Mouse (Mus musculus) macrophage (primary cell): ENCODE results near the gene Ube2o. TPM values are rescaled to one million over a fixed set of nuclear protein-coding genes. Genes with fewer than 3 reads are reported as not detected.
"Not testable (repeated sequence)": the region's sequence is repeated elsewhere in the genome, so short reads cannot be mapped to it uniquely, and the experiment has no call there.

Experiments
- H3K27ac ChIP-seq: fragments of 350-480 bp; formaldehyde crosslinking; 2 replicates; pipeline ENCODE4 v1.9.0; 2021
- H3K36me3 ChIP-seq: fragments of 350-480 bp; formaldehyde crosslinking; 2 replicates; pipeline ENCODE4 v1.9.0; 2021; ENCODE audit errors: inconsistent target
- H3K4me3 ChIP-seq: fragments of 350-480 bp; formaldehyde crosslinking; 2 replicates; pipeline ENCODE4 v1.9.0; 2021; ENCODE audit errors: inconsistent target
- H3K79me2 ChIP-seq: fragments of 350-480 bp; formaldehyde crosslinking; 2 replicates; pipeline ENCODE4 v1.9.0; 2021; ENCODE audit errors: inconsistent target
- WGBS: methylation state at CpG from one replicate; pipeline ENCODE4 v1.1.7; 2026; ENCODE audit warnings: inconsistent platforms; ENCODE audit not compliant: missing documents; 5-methylcytosine and 5-hydroxymethylcytosine counted together
- polyA plus RNA-seq: library from polyadenylated mRNA; stranded (reverse); fragments of 250-400 nt; gene quantifications from 3 replicates; pipeline ENCODE4 v1.2.4, GENCODE M21; 2018; ENCODE audit warnings: inconsistent platforms

Ube2o gene
- polyA plus RNA-seq, 1 experiment from 2014 or later = 5.4 TPM

- no peak overlapping the region for H3K4me3 ChIP-seq
- no peaks in the 10 kb centered on the region for H3K36me3 ChIP-seq
- WGBS = 89% methylated on average over 2 of the region's 2 CpGs
- no peaks in the 10 kb centered on the region for H3K79me2 ChIP-seq
- no peak overlapping the region for H3K27ac ChIP-seq
These were observed 72.6 kb downstream of the Ube2o start for GRCm38 (mm10) chr11:116508689-116509088.

GRCm38 (mm10) chr11:116506151-116506875, 74.9 kb downstream of the Ube2o start:
- H3K36me3 ChIP-seq = no peaks in the 10 kb centered on the region
- H3K79me2 ChIP-seq = no peaks in the 10 kb centered on the region
- 84% methylated on average over 17 of the region's 17 CpGs for WGBS
- no peak overlapping the region for H3K27ac ChIP-seq
- no peak overlapping the region for H3K4me3 ChIP-seq

DNA sequence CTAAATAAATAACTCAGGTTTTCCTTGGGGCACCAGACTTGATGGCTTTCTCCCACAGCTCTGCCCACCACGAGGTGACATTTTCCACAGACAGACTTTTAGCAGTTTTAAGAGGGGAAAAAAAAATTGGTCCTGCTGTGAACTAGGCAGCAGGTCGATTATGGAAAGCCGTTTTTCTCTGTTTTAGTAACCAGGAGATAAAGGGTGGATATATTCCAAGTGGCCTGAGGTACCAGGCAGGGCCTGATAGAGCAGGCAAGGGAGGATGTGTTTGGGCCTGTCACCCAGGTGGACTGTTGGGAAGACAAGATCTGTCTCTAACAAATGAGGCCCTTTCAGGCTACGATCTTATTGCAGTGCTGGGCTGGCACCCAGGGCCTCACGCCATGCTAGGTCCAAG, 75.7 kb downstream of the Ube2o start:
- H3K79me2 ChIP-seq = no peaks in the 10 kb centered on the region
- whole genome bisulfite sequencing = 80% methylated on average over 5 of the region's 5 CpGs
- no peak overlapping the region for H3K4me3 ChIP-seq
- no peaks in the 10 kb centered on the region for H3K36me3 ChIP-seq
- no peak overlapping the region for H3K27ac ChIP-seq

GRCm38 (mm10) chr11:116504516-116504915, 76.7 kb downstream of the Ube2o start:
- H3K27ac ChIP-seq = no peak overlapping the region
- H3K4me3 ChIP-seq = no peak overlapping the region
- 91% methylated on average over 9 of the region's 17 CpGs for WGBS
- H3K36me3 ChIP-seq = no peaks in the 10 kb centered on the region
- no peaks in the 10 kb centered on the region for H3K79me2 ChIP-seq

DNA sequence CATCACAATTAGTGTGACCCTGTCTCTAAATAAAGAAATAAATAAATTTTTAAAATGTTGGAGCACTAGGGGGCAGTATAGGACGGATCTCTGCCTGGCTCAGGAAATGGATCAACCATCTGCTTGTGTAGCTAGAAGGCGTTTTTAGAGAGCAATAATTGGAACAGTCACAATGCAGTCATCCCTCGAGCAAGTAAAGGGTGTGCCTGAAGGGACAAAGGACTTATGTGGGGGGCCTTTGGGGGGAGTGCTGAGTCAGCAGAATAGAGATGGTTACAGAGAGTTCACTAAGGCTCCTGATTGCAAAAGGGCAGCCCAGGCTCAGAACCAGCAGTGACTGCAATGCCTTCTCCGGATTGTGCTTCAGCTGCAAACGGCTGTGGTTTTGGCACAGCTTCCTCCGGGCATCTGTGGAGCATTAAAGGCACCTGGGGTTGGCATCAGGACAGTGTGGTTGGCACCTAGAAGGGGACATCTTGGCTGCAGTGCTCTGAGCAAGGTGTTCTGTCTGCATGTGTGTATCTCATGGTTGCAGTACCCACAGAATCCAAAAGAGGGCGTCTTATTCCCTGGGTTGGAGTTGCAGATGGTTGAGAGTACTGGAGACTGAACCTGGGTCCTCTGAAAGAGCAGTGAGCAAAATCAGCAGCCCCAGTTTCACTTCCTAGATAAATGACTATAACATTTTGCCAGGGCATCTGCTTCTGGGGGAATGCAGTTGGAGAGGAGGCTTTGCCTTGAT, 80.1 kb downstream of the Ube2o start:
- Histone ChIP-seq H3K36me3 (no peaks in the 10 kb centered on the region), H3K79me2 (no peaks in the 10 kb centered on the region), H3K27ac (no peak overlapping the region), H3K4me3 (no peak overlapping the region)
- 18% methylated on average over 7 of the region's 7 CpGs for WGBS

DNA sequence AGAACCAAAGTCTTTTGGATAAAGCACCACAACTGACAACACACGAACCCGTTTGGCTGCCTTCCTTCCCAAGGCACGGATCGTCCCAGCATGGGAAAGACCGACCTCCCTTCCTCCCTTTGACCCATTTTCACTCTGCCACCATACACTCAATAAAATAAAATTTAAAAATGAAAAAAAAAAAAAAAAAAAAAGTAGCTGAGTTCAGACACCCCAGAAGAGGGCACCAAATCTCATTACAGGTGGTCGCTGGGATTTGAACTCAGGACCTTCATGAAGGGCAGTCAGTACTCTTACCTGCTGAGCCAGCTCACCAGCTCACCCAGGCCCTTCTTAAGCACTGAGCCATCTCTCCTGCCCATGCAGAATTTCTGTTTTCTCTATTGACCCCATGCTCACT, 82.2 kb downstream of the Ube2o start:
- Histone ChIP-seq H3K4me3 (no peak overlapping the region), H3K79me2 (no peaks in the 10 kb centered on the region), H3K27ac (no peak overlapping the region), H3K36me3 (no peaks in the 10 kb centered on the region)
- 79% methylated on average over 5 of the region's 6 CpGs for WGBS

DNA sequence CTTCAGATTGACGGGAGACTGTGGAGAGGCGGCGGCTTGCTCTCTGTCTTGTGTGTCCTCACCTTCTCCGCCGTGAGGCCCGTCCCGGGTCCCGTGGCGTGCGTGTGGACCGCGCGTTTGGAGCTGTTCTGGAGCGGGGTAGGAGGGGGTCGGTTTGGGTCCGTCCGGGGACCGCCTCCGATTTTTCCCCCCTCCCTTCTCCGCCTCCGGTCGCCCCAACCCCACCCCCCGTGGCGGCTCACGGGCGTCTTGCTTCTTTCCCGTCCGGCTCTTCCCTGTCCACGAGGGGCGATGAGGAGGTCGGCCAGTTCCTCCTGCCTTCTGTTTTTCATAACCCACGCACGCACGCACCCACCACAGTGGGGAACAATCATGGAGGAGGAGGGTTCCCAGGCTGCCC, 82.7 kb downstream of the Ube2o start:
- H3K27ac ChIP-seq = no peak overlapping the region
- 47% methylated on average over 17 of the region's 34 CpGs for WGBS
- no peaks in the 10 kb centered on the region for H3K79me2 ChIP-seq
- no peak overlapping the region for H3K4me3 ChIP-seq
- no peaks in the 10 kb centered on the region for H3K36me3 ChIP-seq

DNA sequence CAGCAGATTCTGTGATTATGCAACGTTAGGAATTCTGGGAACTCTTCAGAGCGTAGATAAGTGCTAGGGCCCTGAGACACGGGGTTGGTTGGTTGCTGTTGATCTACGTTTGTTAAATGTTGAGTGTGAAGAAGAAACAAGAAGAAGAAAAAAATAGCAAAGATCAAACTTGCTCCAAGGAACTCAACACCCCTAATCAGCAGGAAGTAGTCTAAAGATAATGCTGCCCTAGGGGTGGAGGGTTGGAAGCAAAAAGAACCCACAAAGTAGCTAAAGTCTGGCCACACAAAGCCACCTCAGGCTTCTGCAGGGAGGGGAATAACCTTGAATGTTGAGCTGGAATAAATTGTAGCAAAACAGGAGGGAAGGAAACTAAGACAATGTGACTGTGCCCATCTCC, 83.9 kb downstream of the Ube2o start:
- Histone ChIP-seq H3K27ac (no peak overlapping the region), H3K36me3 (no peaks in the 10 kb centered on the region), H3K4me3 (no peak overlapping the region), H3K79me2 (no peaks in the 10 kb centered on the region)
- WGBS = 93% methylated on average over 4 of the region's 4 CpGs

GRCm38 (mm10) chr11:116494474-116495174, 86.6 kb downstream of the Ube2o start:
- no peaks in the 10 kb centered on the region for H3K36me3 ChIP-seq
- 82% methylated on average over 13 of the region's 13 CpGs for WGBS
- peaks cover under 1% of the 10 kb centered on the region; the same call in 1 of the 2 replicates for H3K79me2 ChIP-seq
- H3K4me3 ChIP-seq = no peak overlapping the region
- H3K27ac ChIP-seq = no peak overlapping the region

DNA sequence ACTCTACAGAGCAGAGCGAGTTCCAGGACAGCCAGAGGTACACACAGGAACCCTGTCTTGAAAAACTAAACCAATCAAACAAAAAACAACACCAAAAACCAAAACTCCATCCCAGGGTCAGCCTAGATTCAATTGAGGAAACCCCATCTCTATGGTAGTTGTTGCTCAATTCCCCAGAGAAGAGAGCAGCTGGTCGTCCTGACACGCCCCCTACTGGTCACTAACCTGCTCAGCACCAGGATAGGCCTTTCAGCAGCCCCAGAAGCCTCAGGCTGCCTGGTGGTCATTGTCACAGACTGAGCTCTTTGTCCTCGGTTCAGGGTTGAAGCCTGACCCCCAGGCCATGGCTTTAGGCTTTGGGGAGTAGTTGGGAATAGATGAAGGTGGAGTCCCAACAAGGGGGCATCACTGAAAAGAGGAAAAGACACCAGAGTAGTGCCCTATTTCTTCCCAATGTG, 87.4 kb downstream of the Ube2o start, which contains the start of gene Prpsap1:
TSS of gene Prpsap1 (minus strand) at position 408 of the 458 bp plus-strand sequence.
- no peaks in the 10 kb centered on the region for H3K36me3 ChIP-seq
- no peak within 1 kb of the TSS for H3K27ac ChIP-seq
- no peak within 1 kb of the TSS for H3K4me3 ChIP-seq
- 33% methylated on average over 4 of the region's 4 CpGs for WGBS
- peaks cover 9% of the 10 kb centered on the region; the same call in 1 of the 2 replicates for H3K79me2 ChIP-seq

- Histone ChIP-seq H3K36me3 (no peaks in the 10 kb centered on the region), H3K27ac (no peak overlapping the region), H3K79me2 (peaks cover 15% of the 10 kb centered on the region; the same call in 1 of the 2 replicates), H3K4me3 (no peak overlapping the region)
- 75% methylated on average over 4 of the region's 5 CpGs for WGBS
These were observed 88.1 kb downstream of the Ube2o start for GRCm38 (mm10) chr11:116493191-116493590.

GRCm38 (mm10) chr11:116492507-116492906, 88.7 kb downstream of the Ube2o start:
- not testable (repeated sequence) for H3K36me3 ChIP-seq, H3K4me3 ChIP-seq, H3K27ac ChIP-seq
- peaks cover 21% of the 10 kb centered on the region; the same call in 1 of the 2 replicates for H3K79me2 ChIP-seq
- no CpG with 5 or more reads among the region's 1 CpGs for WGBS

DNA sequence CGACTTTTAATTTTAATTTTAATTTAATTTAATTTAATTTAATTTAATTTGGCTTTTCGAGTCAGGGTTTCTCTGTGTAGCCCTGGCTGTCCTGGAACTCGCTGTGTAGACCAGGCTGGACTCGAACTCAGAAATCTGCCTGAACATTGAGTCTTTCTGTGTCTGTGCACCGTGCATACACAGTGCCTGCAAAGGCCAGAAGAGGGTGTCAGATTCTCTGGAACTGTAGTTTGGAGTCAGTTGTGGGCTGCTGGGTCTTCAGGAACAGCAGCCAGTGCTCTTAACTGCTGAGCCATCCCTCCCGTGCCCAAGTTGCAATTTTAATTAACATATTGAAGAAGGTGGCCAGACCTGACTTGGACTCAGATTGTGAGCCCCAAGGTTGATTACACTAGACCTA, 89.9 kb downstream of the Ube2o start:
- Histone ChIP-seq H3K27ac (no peak overlapping the region), H3K36me3 (peaks cover 5% of the 10 kb centered on the region; the same call in 1 of the 2 replicates), H3K4me3 (no peak overlapping the region), H3K79me2 (peaks cover 21% of the 10 kb centered on the region; the same call in 1 of the 2 replicates)
- WGBS = 76% methylated on average over 6 of the region's 6 CpGs

DNA sequence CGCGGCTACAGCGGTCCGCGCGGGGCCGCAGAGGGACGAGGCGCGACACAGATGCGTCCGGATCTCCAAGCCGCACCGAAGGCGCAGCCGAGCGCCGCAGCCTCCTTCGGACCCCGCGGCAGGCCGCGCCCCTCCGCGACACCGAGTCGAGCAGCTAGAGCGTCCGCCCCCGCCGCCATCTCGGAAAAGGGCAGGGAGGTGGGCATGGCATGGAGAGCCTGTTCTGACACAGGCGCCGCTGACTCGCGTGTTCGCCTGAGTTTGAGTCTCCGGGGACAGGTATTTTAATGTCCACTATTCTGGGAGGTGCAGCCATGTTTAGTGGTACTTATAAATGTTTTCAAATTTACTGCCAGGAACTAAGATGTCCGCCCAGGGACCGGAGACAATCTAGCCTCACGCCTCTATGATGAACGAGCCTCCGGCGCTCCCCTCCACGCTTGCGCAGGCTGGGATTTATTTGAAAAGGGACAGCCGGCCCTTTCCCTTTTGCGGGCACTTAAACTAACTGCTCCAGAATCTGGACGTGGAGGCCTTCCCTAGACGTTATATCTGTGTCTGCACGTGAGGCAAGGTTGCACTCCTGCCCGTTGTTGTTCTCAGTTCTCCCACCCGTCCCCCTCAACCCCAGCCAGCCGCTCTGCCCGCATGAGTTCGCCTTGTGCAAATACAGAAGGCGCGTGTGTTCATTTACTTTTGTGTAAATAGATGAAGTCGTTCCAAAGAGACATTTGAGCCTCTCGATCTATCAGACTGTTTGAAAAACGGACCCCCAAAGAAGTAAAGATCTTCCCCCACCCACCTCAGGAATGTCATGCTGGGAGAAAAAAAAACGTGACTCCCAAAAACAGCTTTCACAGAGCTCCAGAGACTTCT, 90.8 kb downstream of the Ube2o start:
- H3K4me3 ChIP-seq = peak overlapping the region; percentile 45
- peak overlapping the region; percentile 77 for H3K27ac ChIP-seq
- 1% methylated on average over 61 of the region's 62 CpGs for WGBS
- H3K36me3 ChIP-seq = peaks cover 14% of the 10 kb centered on the region
- peaks cover 21% of the 10 kb centered on the region; the same call in 1 of the 2 replicates for H3K79me2 ChIP-seq
